Mouse (Mus musculus) stomach, adult 2 months (tissue): ENCODE results near the gene Plcxd2. TPM values are rescaled to one million over a fixed set of nuclear protein-coding genes. Genes with fewer than 3 reads are reported as not detected.

Source experiments
- polyA plus RNA-seq: library from polyadenylated mRNA; depleted of rRNA; stranded (reverse); fragments of >200 nt; gene quantifications from 2 replicates; pipeline ENCODE4 v1.2.3, GENCODE M21; 2012; rRNA removed

The Plcxd2 gene
- 0.26 and 0.33 TPM in 2 replicates for polyA plus RNA-seq

GRCm38 (mm10) chr16:46010153-46010905 is at the start of gene Plcxd2:
Gene Plcxd2, minus strand, starts transcription at chr16:46010218.

DNA sequence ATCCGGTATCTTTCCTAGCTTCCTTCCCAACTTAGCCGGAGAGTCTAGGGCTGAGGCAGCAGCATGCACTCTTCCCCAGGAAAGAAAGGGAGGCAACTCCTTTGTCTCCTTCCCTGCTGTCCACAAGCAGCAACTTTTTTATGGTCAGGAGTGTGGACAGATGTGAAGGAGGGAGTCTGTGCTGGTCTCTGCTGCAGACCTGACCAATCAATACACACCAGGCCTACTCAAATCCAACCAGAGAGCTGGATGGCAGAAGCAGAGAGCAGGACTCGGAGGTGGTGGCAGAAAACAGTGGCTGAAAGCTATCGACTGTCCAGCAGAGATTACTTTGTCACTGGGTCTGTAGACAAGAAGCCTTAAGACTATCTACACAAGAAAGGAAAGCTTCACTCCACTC is 56.6 kb downstream of the Plcxd2 start, which contains the start of gene Phldb2:
Gene Phldb2 (minus strand): TSS at position 205 of the 400 bp plus-strand sequence.

Other genes starting within 250 kb of the Plcxd2 start
- 2.3 and 4.0 TPM in 2 replicates for gene Phldb2, start 56.6 kb downstream of the Plcxd2 start, polyA plus RNA-seq
- 0.03 TPM in 1 of 2 replicates, not detected in the other for gene Cd96, start 110.0 kb upstream of the Plcxd2 start, polyA plus RNA-seq
- 7.6 and 8.5 TPM in 2 replicates for gene Gm4737, start 144.9 kb upstream of the Plcxd2 start, polyA plus RNA-seq